In genomic region chr5:31219070-31219469, GRCm38 (mm10) we compare ENCODE assay signal across 8 mouse cellular contexts. TPM values are rescaled to one million over a fixed set of nuclear protein-coding genes. Genes with fewer than 3 reads are reported as not detected.
DNase-seq lines count a peak whose midpoint lies in the region; ATAC-seq and TF ChIP-seq lines count a peak whose summit lies in the region.

No protein-coding gene starts in this region.

- H3K4me1 ChIP-seq in heart, embryonic 13.5 days = peaks cover 29% of the 10 kb centered on the region
- peaks cover 5% of the 10 kb centered on the region; the same call in 1 of the 2 replicates for H3K4me1 ChIP-seq in forebrain, embryonic 14.5 days (ENCODE audit: control insufficient read depth, insufficient read depth, low read length)
- H3K4me1 ChIP-seq in liver, embryonic 12.5 days = peaks cover 61% of the 10 kb centered on the region
- 0 out of 2 replicates have a peak, but pooled peaks cover 2% of the 10 kb centered on the region for H3K4me1 ChIP-seq in stomach, postnatal 0 days (replicated peaks; ENCODE audit: control insufficient read depth, insufficient read depth)

- TF ChIP-seq CTCF in stomach, postnatal 0 days (IDR thresholded peaks at IDR 0.05; ENCODE audit: low read depth) = peak; percentile 58

- H3K27ac ChIP-seq in heart, embryonic 13.5 days (replicated peaks) = peak overlapping the region; percentile 13; the same call in 1 of the 2 replicates
- H3K27ac ChIP-seq in forebrain, embryonic 14.5 days (ENCODE audit: low read depth, low read length) = no peak overlapping the region
- peak overlapping the region; percentile 96 for H3K27ac ChIP-seq in liver, embryonic 12.5 days
- no peak overlapping the region for H3K27ac ChIP-seq in stomach, postnatal 0 days (replicated peaks)

- H3K9ac ChIP-seq in heart, embryonic 13.5 days = peak overlapping the region; percentile 97
- H3K9ac ChIP-seq in forebrain, embryonic 14.5 days (ENCODE audit: low read length) = no peak overlapping the region
- peak overlapping the region; percentile 99 for H3K9ac ChIP-seq in liver, embryonic 12.5 days
- no peak overlapping the region for H3K9ac ChIP-seq in stomach, postnatal 0 days (ENCODE audit: low read length)

- no peak for DNase-seq in heart, adult 9 months (ENCODE audit: low spot score in 2 of 2)
- DNase-seq in Muller cell, postnatal 12 days (ENCODE audit: inconsistent ontology term) = peak; percentile 27
- DNase-seq in forebrain, embryonic 14.5 days (ENCODE audit: low spot score) = peak; percentile 69
- no peak for DNase-seq in stomach, postnatal 0 days (ENCODE audit: low spot score)
- DNase-seq in T-cell, adult 2 months (ENCODE audit: low spot score) = no peak

- H3K4me2 ChIP-seq in heart, embryonic 13.5 days = peak overlapping the region; percentile 90
- H3K4me2 ChIP-seq in forebrain, embryonic 14.5 days (ENCODE audit: low read length) = peak overlapping the region; percentile 77
- H3K4me2 ChIP-seq in liver, embryonic 12.5 days = peak overlapping the region; percentile 91
- H3K4me2 ChIP-seq in stomach, postnatal 0 days (replicated peaks; ENCODE audit: low read depth) = peak overlapping the region; percentile 93

- no peaks in the 10 kb centered on the region for H3K27me3 ChIP-seq in heart, embryonic 13.5 days (replicated peaks)
- H3K27me3 ChIP-seq in forebrain, embryonic 14.5 days (replicated peaks; ENCODE audit: control insufficient read depth, insufficient read depth, low read length) = no peaks in the 10 kb centered on the region
- no peaks in the 10 kb centered on the region for H3K27me3 ChIP-seq in liver, embryonic 12.5 days (replicated peaks)
- no peaks in the 10 kb centered on the region for H3K27me3 ChIP-seq in stomach, postnatal 0 days (ENCODE audit: control insufficient read depth, insufficient read depth, low read length)

- ATAC-seq in heart, embryonic 13.5 days (ENCODE audit: extremely low read depth, insufficient number of reproducible peaks, low FRiP score, low TSS enrichment) = no peak
- no peak for ATAC-seq in forebrain, embryonic 14.5 days
- ATAC-seq in liver, embryonic 12.5 days = no peak
- no peak for ATAC-seq in stomach, postnatal 0 days (ENCODE audit: low FRiP score, low TSS enrichment)
- ATAC-seq in cerebellum, adult (ENCODE audit: insufficient number of reproducible peaks, low FRiP score, low TSS enrichment) = no peak

- H3K4me3 ChIP-seq in heart, embryonic 13.5 days = peak overlapping the region; percentile 97
- H3K4me3 ChIP-seq in forebrain, embryonic 14.5 days (ENCODE audit: low read depth, low read length) = peak overlapping the region; percentile 96
- H3K4me3 ChIP-seq in liver, embryonic 12.5 days = peak overlapping the region; percentile 99
- peak overlapping the region; percentile 92 for H3K4me3 ChIP-seq in stomach, postnatal 0 days (ENCODE audit: low read depth, low read length)

- H3K9me3 ChIP-seq in heart, embryonic 13.5 days = no peaks in the 10 kb centered on the region
- H3K9me3 ChIP-seq in forebrain, embryonic 14.5 days (replicated peaks; ENCODE audit: control insufficient read depth, low read length) = no peaks in the 10 kb centered on the region
- no peaks in the 10 kb centered on the region for H3K9me3 ChIP-seq in liver, embryonic 12.5 days (replicated peaks)
- no peaks in the 10 kb centered on the region for H3K9me3 ChIP-seq in stomach, postnatal 0 days (ENCODE audit: control insufficient read depth, low read length)

- 2% methylated on average over 2 of the region's 2 CpGs for WGBS in heart, embryonic 13.5 days
- WGBS in forebrain, embryonic 14.5 days = 2% methylated on average over 2 of the region's 2 CpGs
- 2% methylated on average over 2 of the region's 2 CpGs for WGBS in liver, embryonic 12.5 days (ENCODE audit: insufficient replicate concordance)
- 2% methylated on average over 2 of the region's 2 CpGs for WGBS in stomach, postnatal 0 days

- no peak for TF ChIP-seq EP300 in stomach, postnatal 0 days (optimal IDR thresholded peaks at IDR 0.05)

- 0 out of 2 replicates have a peak, but pooled peaks cover 3% of the 10 kb centered on the region for H3K36me3 ChIP-seq in heart, embryonic 13.5 days
- no peaks in the 10 kb centered on the region for H3K36me3 ChIP-seq in forebrain, embryonic 14.5 days (ENCODE audit: control insufficient read depth, insufficient read depth, low read length)
- peaks cover 15% of the 10 kb centered on the region for H3K36me3 ChIP-seq in liver, embryonic 12.5 days
- H3K36me3 ChIP-seq in stomach, postnatal 0 days (ENCODE audit: control insufficient read depth, insufficient read depth, low read length) = no peaks in the 10 kb centered on the region

RNA-seq across cellular contexts. Expression of gene Ppm1g, which starts 1.4 kb away (rescaled TPM):
- polyA plus RNA-seq in heart, embryonic 13.5 days (2015; fragmentation: Nextera tagmentation; extraction: Ambion mirVana) = 101 and 107 TPM in 2 replicates
- 133 and 143 TPM in 2 replicates for polyA plus RNA-seq in forebrain, embryonic 14.5 days (2014; fragmentation: Nextera tagmentation; extraction: Ambion mirVana)
- polyA plus RNA-seq in liver, embryonic 12.5 days (2016; fragmentation: Nextera tagmentation; extraction: Ambion mirVana) = 195 and 204 TPM in 2 replicates
- 57.8 and 59.4 TPM in 2 replicates for polyA plus RNA-seq in stomach, postnatal 0 days (2015; fragmentation: Nextera tagmentation; extraction: Ambion mirVana)

RNA-seq across cellular contexts. Expression of gene Zfp513, which starts 17.0 kb away (rescaled TPM):
- 7.3 and 7.5 TPM in 2 replicates for polyA plus RNA-seq in heart, embryonic 13.5 days (2015; fragmentation: Nextera tagmentation; extraction: Ambion mirVana)
- 7.2 and 8.7 TPM in 2 replicates for polyA plus RNA-seq in forebrain, embryonic 14.5 days (2014; fragmentation: Nextera tagmentation; extraction: Ambion mirVana)
- polyA plus RNA-seq in liver, embryonic 12.5 days (2016; fragmentation: Nextera tagmentation; extraction: Ambion mirVana) = 4.5 and 7.2 TPM in 2 replicates
- polyA plus RNA-seq in stomach, postnatal 0 days (2015; fragmentation: Nextera tagmentation; extraction: Ambion mirVana) = 4.8 and 5.3 TPM in 2 replicates

RNA-seq across cellular contexts. Expression of gene Nrbp1, which starts 21.6 kb away (rescaled TPM):
- polyA plus RNA-seq in heart, embryonic 13.5 days (2015; fragmentation: Nextera tagmentation; extraction: Ambion mirVana) = 124 and 132 TPM in 2 replicates
- polyA plus RNA-seq in forebrain, embryonic 14.5 days (2014; fragmentation: Nextera tagmentation; extraction: Ambion mirVana) = 160 and 167 TPM in 2 replicates
- 60.1 and 64.8 TPM in 2 replicates for polyA plus RNA-seq in liver, embryonic 12.5 days (2016; fragmentation: Nextera tagmentation; extraction: Ambion mirVana)
- polyA plus RNA-seq in stomach, postnatal 0 days (2015; fragmentation: Nextera tagmentation; extraction: Ambion mirVana) = 95.3 and 95.9 TPM in 2 replicates

RNA-seq across cellular contexts. Expression of gene Gm9970, which starts 22.0 kb away (rescaled TPM):
- polyA plus RNA-seq in heart, embryonic 13.5 days (2015; fragmentation: Nextera tagmentation; extraction: Ambion mirVana) = 0.68 TPM in 1 of 2 replicates, not detected in the other
- polyA plus RNA-seq in forebrain, embryonic 14.5 days (2014; fragmentation: Nextera tagmentation; extraction: Ambion mirVana) = 0.47 and 1.2 TPM in 2 replicates
- polyA plus RNA-seq in liver, embryonic 12.5 days (2016; fragmentation: Nextera tagmentation; extraction: Ambion mirVana) = not detected in 2 replicates
- 0.38 and 1.0 TPM in 2 replicates for polyA plus RNA-seq in stomach, postnatal 0 days (2015; fragmentation: Nextera tagmentation; extraction: Ambion mirVana)

RNA-seq across cellular contexts. Expression of gene Eif2b4, which starts 25.8 kb away (rescaled TPM):
- 52.3 and 55.9 TPM in 2 replicates for polyA plus RNA-seq in heart, embryonic 13.5 days (2015; fragmentation: Nextera tagmentation; extraction: Ambion mirVana)
- polyA plus RNA-seq in forebrain, embryonic 14.5 days (2014; fragmentation: Nextera tagmentation; extraction: Ambion mirVana) = 84.5 and 87.3 TPM in 2 replicates
- polyA plus RNA-seq in liver, embryonic 12.5 days (2016; fragmentation: Nextera tagmentation; extraction: Ambion mirVana) = 67.2 and 73.1 TPM in 2 replicates
- 44.2 and 47.7 TPM in 2 replicates for polyA plus RNA-seq in stomach, postnatal 0 days (2015; fragmentation: Nextera tagmentation; extraction: Ambion mirVana)

Comparison
In these comparisons a context has a peak if more than half of its experiments do, and no peak if none do; other contexts are left out.
1. H3K27ac ChIP-seq: peak in heart, embryonic 13.5 days (single experiment) and liver, embryonic 12.5 days (single experiment); none in forebrain, embryonic 14.5 days (single experiment) and stomach, postnatal 0 days (single experiment).
2. H3K9ac ChIP-seq: peak in heart, embryonic 13.5 days (single experiment) and liver, embryonic 12.5 days (single experiment); none in forebrain, embryonic 14.5 days (single experiment) and stomach, postnatal 0 days (single experiment).
3. DNase-seq: peak in Muller cell, postnatal 12 days (single experiment) and forebrain, embryonic 14.5 days (single experiment); none in heart, adult 9 months (0 of 2), stomach, postnatal 0 days (single experiment) and T-cell, adult 2 months (single experiment).
4. Peak in every context shown above with its lines, with median percentiles within 50 percentile points of each other: H3K4me2 ChIP-seq and H3K4me3 ChIP-seq.